In genomic region chr12:14283106-14283692, GRCm38 (mm10) we compare ENCODE assay signal across 9 mouse cellular contexts.
DNase-seq lines count a peak whose midpoint lies in the region.
"Had no signal": no experiment of that assay in that cellular context is flagged by ENCODE, and none has a peak within 500 bp of the region (broad histone marks: within the 10 kb centered on the region; RNA-seq: fewer than 3 reads in every experiment).

No protein-coding gene starts in this region.

- DNase-seq in layer of hippocampus, adult 18-20 months (ENCODE audit: low spot score in 2 of 2), result peak; percentile 5 to 64
- no peak for DNase-seq in layer of hippocampus, postnatal 10 days (ENCODE audit: low spot score in 2 of 2)
- DNase-seq in fibroblast of lung, adult 2 months (ENCODE audit: low read depth), result peak; percentile 19
- DNase-seq in layer of hippocampus, adult 9-10 months (ENCODE audit: low spot score), result peak; percentile 2
- DNase-seq in right cerebral cortex, postnatal 25 days, result peak; percentile 3
- DNase-seq in urinary bladder, postnatal 36 days (ENCODE audit: low spot score in 2 of 2), result no peak
- no peak for DNase-seq in embryo, embryonic 9.5 days (ENCODE audit: extremely low spot score)
- no peak for DNase-seq in cerebellum, adult 9-11 months
- DNase-seq: gastrocnemius, adult 2 months had no signal

Comparison
In these comparisons a context has a peak if more than half of its experiments do, and no peak if none do; other contexts are left out.
1. DNase-seq: peak in layer of hippocampus, adult 18-20 months (2 of 2), fibroblast of lung, adult 2 months (single experiment), layer of hippocampus, adult 9-10 months (single experiment) and right cerebral cortex, postnatal 25 days (single experiment); none in layer of hippocampus, postnatal 10 days (0 of 2), urinary bladder, postnatal 36 days (0 of 2), embryo, embryonic 9.5 days (single experiment) and cerebellum, adult 9-11 months (single experiment).